Mouse (Mus musculus) neutrophil, adult 59 days (primary cell): ENCODE data around the gene Slc47a1. TPM values are rescaled to one million over a fixed set of nuclear protein-coding genes. Genes with fewer than 3 reads are reported as not detected.

Experiments
- total RNA-seq, 2 experiments: library from RNA; stranded (reverse); gene quantifications; 1 replicate in 1 of 2; 2 replicates in 1 of 2; pipeline ENCODE4 v1.2.4; 2023

Slc47a1 gene
- not detected for total RNA-seq

GRCm38 (mm10) chr11:61377881-61378613 is at the start of gene Slc47a1:
Slc47a1 (minus strand) TSS chr11:61378345.

GRCm38 (mm10) chr11:61342505-61343420 is 35.4 kb downstream of the Slc47a1 start, which contains the start of gene Slc47a2:
Slc47a2 (minus strand) TSS chr11:61342860.

Other genes starting within 250 kb of the Slc47a1 start
- 10 to 100 TPM; 78.5 to 84.3 TPM for gene Usp22, start 203.3 kb downstream of the Slc47a1 start, total RNA-seq
- gene Aldh3a1, start 170.8 kb downstream of the Slc47a1 start, total RNA-seq: not detected
- gene Aldh3a2, start 110.9 kb downstream of the Slc47a1 start, total RNA-seq: 10 to 100 TPM; 74.3 to 80.6 TPM
- gene Slc47a2, start 35.5 kb downstream of the Slc47a1 start, total RNA-seq: not detected
- not detected for gene Rnf112, start 75.8 kb upstream of the Slc47a1 start, total RNA-seq
- not detected for gene Mfap4, start 107.1 kb upstream of the Slc47a1 start, total RNA-seq
- gene Mapk7, start 116.1 kb upstream of the Slc47a1 start, total RNA-seq: 10 to 100 TPM; 39.2 to 46.6 TPM
- under 1 TPM in 1 of 2 experiments, not detected in 1; 0.84 TPM for gene B9d1, start 126.8 kb upstream of the Slc47a1 start, total RNA-seq
- under 1 TPM in 1 of 2 experiments, not detected in 1; 0.49 TPM for gene Epn2, start 201.3 kb upstream of the Slc47a1 start, total RNA-seq